Mouse (Mus musculus): ENCODE results near the gene Gm10251.
A peak's percentile ranks its signal among the peaks of the same experiment; 100 is the strongest.
"Not testable (repeated sequence)": the region's sequence is repeated elsewhere in the genome, so short reads cannot be mapped to it uniquely, and the experiment has no call there.

Gene Gm10251

DNA sequence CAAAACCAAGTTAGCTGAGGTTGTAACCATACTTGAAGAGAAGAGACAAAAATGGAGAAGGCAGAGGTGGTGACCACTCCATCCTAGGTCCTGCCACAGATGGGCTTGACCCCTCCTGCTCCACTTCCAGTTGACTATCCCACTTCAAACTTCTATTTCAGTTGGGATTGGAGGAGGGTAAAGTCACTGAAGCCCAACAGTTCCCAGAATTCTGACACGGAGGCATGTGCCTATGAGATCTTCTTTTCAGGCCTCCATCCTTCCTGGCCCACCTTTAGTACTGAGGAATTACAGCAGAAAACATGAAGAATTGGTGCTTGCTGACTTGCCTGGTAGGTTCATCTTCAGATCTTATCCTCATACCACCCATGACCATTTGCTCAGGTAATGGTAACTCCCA, at the start of gene Gm10251:
Gene Gm10251, minus strand, starts transcription at position 101 of the 400 bp plus-strand sequence.
- not testable (repeated sequence) for DNase-seq (ENCODE audit: low spot score)

DNA sequence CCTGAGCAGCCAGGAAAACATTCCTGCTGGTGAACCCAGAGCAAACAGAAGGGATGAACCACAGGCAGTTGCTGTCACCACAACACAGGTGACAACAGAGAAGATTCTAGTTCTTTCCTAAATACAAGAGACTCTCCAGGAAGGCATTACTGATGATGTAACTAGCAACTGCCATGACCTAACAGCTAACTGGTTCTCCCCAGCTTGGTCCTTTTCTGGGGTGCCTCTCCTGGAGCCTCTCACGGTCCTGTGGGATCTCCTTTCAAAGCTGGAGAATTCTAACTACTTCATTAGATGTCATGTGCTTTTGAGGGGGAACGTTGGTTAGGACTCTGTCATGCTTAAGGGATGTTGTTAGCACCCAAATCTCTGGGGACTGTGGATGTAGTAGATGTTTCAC, 36.2 kb upstream of the Gm10251 start, which contains the start of gene Gm8050:
Gene Gm8050, minus strand, starts transcription at position 101 of the 400 bp plus-strand sequence.
- not testable (repeated sequence) for DNase-seq (ENCODE audit: low spot score)

DNA sequence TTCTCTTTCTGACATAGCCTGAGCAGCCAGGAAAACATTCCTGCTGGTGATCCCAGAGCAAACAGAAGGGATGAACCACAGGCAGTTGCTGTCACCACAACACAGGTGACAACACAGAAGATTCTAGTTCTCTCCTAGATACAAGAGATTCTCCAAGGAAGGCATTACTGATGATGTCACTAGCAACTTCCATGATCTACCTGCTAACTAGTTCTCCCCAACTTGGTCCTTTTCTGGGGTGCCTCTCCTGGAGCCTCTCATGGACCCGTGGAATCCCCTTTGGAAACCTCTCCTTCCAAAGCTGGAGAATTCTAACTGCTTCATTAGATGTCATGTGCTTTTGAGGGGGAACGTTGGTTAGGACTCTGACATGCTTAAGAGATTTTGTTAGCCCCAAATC, 61.7 kb downstream of the Gm10251 start, which contains the start of gene Gm3460:
Gene Gm3460, minus strand, starts transcription at position 101 of the 400 bp plus-strand sequence.
- DNase-seq (ENCODE audit: low spot score): not testable (repeated sequence)

DNA sequence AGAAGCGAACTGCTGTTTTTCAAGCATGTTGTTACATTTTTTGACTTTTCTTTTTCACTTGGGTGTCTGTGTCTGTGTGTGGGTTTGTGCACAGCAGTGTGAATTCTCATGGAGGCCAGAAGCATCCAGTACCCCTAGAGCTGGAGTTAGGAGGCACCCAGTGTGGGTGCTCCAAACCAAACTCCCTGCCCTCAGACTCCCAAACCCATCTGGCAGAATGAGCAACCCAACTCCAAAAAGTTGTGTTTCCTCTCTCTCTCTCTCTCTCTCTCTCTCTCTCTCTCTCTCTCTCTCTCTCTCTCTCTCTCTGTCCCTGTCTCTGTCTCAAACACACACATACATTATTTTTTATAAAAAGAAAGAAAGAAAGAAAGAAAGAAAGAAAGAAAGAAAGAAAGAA, 77.5 kb downstream of the Gm10251 start:
- not testable (repeated sequence) for DNase-seq (ENCODE audit: low spot score)

DNA sequence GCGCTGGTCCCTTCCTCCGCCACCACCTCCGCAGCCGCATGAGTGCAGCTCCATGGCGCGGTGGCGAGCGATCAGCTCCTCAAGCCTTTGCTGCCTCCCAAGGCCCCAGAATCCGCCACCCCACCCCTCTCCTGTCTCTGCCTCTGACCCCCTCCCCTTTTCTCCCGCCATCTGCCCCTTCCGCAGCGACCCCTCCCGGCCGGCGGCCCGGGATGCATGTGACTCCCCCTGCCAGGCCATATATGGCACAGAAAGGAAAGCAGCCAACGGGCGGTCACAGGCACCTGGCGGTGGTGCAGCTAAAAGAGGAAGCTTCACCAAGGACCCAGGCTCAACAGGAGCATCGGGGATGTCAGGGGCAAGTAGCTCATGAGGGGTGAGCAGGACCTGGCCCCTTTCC, 79.0 kb downstream of the Gm10251 start:
- DNase-seq (ENCODE audit: low spot score): peak; percentile 52

DNA sequence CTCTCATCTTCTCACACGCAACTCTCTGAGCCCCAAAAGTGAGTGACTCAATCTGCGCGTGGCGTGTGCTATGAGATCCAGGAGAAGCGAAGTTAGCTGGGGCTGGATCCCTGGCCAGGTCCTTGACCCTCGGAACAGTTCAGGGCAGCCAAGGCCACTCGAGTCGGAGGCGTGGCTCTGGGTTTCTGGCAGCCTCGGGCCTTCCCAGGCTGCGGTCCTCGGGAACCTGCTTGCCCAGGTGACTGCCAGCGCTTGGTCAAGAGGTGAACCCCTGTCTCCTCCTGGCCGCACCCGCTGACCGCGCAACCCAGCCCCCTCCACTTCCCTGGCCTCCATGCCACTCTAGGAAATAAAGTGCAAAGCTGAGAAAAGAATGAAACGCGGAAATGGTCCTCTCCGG, 79.4 kb downstream of the Gm10251 start:
- peak; percentile 0 for DNase-seq (ENCODE audit: low spot score)

DNA sequence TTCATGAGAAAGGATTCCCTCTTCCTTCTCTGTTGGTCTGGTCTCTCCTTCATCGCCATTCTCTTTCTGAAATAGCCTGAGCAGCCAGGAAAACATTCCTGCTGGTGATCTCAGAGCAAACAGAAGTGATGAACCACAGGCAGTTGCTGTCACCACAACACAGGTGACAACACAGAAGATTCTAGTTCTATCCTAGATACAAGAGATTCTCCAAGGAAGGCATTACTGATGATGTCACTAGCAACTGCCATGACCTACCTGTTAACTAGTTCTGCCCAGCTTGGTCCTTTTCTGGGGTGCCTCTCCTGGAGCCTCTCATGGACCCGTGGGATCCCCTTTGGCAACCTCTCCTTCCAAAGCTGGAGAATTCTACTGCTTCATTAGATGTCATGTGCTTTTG, 93.5 kb downstream of the Gm10251 start, which contains the start of gene Gm3629:
Gene Gm3629, minus strand, starts transcription at position 101 of the 400 bp plus-strand sequence.
- DNase-seq (ENCODE audit: low spot score): not testable (repeated sequence)

Measured in embryo, embryonic 10.5 days (tissue).